Mouse (Mus musculus): ENCODE data around the gene Cdc42ep2.

- no peak for TF ChIP-seq CTCF (conservative IDR thresholded peaks at IDR 0.05 in 1 of 2, IDR thresholded peaks at IDR 0.05 in 1 of 2; ENCODE audit: low read depth in 2 of 2, low read length in 2 of 2)
- no peak for TF ChIP-seq MAFK (IDR thresholded peaks at IDR 0.05; ENCODE audit: insufficient replicate concordance, low read length)
- TF ChIP-seq SIN3A (IDR thresholded peaks at IDR 0.05; ENCODE audit: low read length): no peak
- no peak for TF ChIP-seq UBTF (IDR thresholded peaks at IDR 0.05; ENCODE audit: low read depth, low read length)
- no peak for TF ChIP-seq EP300 (IDR thresholded peaks at IDR 0.05; ENCODE audit: low read length)
- TF ChIP-seq USF2 (conservative IDR thresholded peaks at IDR 0.05; ENCODE audit: low read depth, low read length): no peak
- TF ChIP-seq CHD1 (IDR thresholded peaks at IDR 0.05; ENCODE audit: low read depth, low read length): no peak
- TF ChIP-seq MEF2A (IDR thresholded peaks at IDR 0.05; ENCODE audit: borderline replicate concordance, low read depth, low read length): no peak
- no peak for TF ChIP-seq POLR2AphosphoS2 (IDR thresholded peaks at IDR 0.05; ENCODE audit: low read depth, low read length)
- no peak for TF ChIP-seq NELFE (IDR thresholded peaks at IDR 0.05; ENCODE audit: low read depth, low read length)
These were observed 13.3 kb upstream of the Cdc42ep2 start for GRCm38 (mm10) chr19:5937836-5938406.
